Comparison of ENCODE assay signal across 33 mouse cellular contexts in the genomic region with DNA sequence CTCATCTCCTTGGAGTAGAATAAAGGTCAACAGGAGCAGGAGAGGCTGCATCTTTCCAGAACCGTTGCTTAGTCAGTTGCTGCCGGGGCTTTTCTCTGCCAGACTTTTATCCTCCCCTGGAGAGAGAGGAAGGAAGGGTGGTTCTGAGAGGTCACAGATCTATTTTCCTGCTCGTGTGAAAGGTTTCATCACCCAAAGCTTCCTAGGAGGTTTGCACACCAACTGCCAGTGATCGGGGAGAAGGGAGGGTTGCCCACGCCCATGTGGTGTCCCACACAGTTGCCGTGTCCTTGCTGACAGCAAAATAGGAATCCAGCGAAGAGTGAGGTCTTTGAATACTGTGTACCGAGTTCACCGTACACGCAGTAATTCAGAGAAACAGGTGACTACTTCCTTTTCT. TPM values are rescaled to one million over a fixed set of nuclear protein-coding genes. Genes with fewer than 3 reads are reported as not detected.
DNase-seq lines count a peak whose midpoint lies in the region; ATAC-seq lines count a peak whose summit lies in the region.
"Had no signal": no experiment of that assay in that cellular context is flagged by ENCODE, and none has a peak within 500 bp of the region (broad histone marks: within the 10 kb centered on the region; RNA-seq: fewer than 3 reads in every experiment).

Gene Ctsg (minus strand): TSS at position 189 of the 400 bp plus-strand sequence.

- peak; percentile 33 for DNase-seq in heart, embryonic 10.5 days (ENCODE audit: low spot score)
- DNase-seq in heart, postnatal 14 days: no peak
- DNase-seq in 416B (ENCODE audit: low read depth): peak; percentile 96
- no peak for DNase-seq in right cerebral cortex, adult 2 months (ENCODE audit: low spot score in 2 of 2)
- no peak for DNase-seq in lung, adult 18-20 months
- DNase-seq: adrenal gland, postnatal 14 days; cerebellum, adult 11-12 months; cerebellum, adult 9-11 months; gastrocnemius, postnatal 25 days; heart, adult 2 months; kidney, adult 2 months; kidney, postnatal 36 days; left cerebral cortex, postnatal 4 days; midbrain, embryonic 14.5 days; right cerebral cortex, postnatal 4 days; thymus, adult 2 months; thymus, postnatal 36 days had no signal

- H3K4me3 ChIP-seq in heart, embryonic 10.5 days: no peak within 1 kb of the TSS
- H3K4me3 ChIP-seq: embryonic facial prominence, embryonic 15.5 days; heart, adult 2 months; hindbrain, embryonic 12.5 days; intestine, embryonic 15.5 days; lung, embryonic 15.5 days had no signal

- intact Hi-C loops in heart, postnatal 14 days (cut with DNase I): no loop called here

- H3K27me3 ChIP-seq in heart, embryonic 10.5 days (ENCODE audit: insufficient read depth, poor library complexity, severe bottlenecking): no peaks in the 10 kb centered on the region; the same call in 1 of the 2 replicates
- H3K27me3 ChIP-seq: embryonic facial prominence, embryonic 15.5 days; intestine, embryonic 15.5 days; lung, embryonic 15.5 days; Patski had no signal

- H3K9me3 ChIP-seq in heart, embryonic 10.5 days: no peaks in the 10 kb centered on the region
- H3K9me3 ChIP-seq: embryonic facial prominence, embryonic 15.5 days; hindbrain, embryonic 12.5 days; intestine, embryonic 15.5 days; lung, embryonic 15.5 days had no signal

- H3K36me3 ChIP-seq in heart, embryonic 10.5 days: no peaks in the 10 kb centered on the region
- H3K36me3 ChIP-seq: embryonic facial prominence, embryonic 15.5 days; hindbrain, embryonic 12.5 days; intestine, embryonic 15.5 days; lung, embryonic 15.5 days had no signal

- ATAC-seq in erythroid progenitor cell, adult 5-6 weeks (replicated peaks; ENCODE audit: low FRiP score, poor library complexity, severe bottlenecking): no peak
- peak; percentile 30 for ATAC-seq in megakaryocyte, adult 5-6 weeks (ENCODE audit: poor library complexity, severe bottlenecking)
- ATAC-seq: forebrain, embryonic 14.5 days; hindbrain, postnatal 0 days; intestine, embryonic 15.5 days; Patski had no signal

- no peak within 1 kb of the TSS for H3K27ac ChIP-seq in heart, embryonic 10.5 days
- H3K27ac ChIP-seq: embryonic facial prominence, embryonic 15.5 days; heart, adult 2 months; hindbrain, embryonic 12.5 days; hindbrain, postnatal 0 days; intestine, embryonic 15.5 days; lung, embryonic 15.5 days had no signal

- 65% methylated on average over 10 of the region's 10 CpGs for WGBS in heart, embryonic 10.5 days

- peaks cover 6% of the 10 kb centered on the region; the same call in 1 of the 2 replicates for H3K4me1 ChIP-seq in heart, embryonic 10.5 days
- H3K4me1 ChIP-seq: embryonic facial prominence, embryonic 15.5 days; hindbrain, embryonic 12.5 days; intestine, embryonic 15.5 days; lung, embryonic 15.5 days had no signal

RNA-seq across cellular contexts. Expression of gene Ctsg, which starts in this region (rescaled TPM):
- 0.30 and 0.33 TPM in 2 replicates for polyA plus RNA-seq in heart, embryonic 10.5 days (2016; fragmentation: Nextera tagmentation; extraction: Ambion mirVana)
- total RNA-seq in heart, postnatal 14 days (2021): not detected
- total RNA-seq in erythroid progenitor cell, adult 5-6 weeks (2015; ENCODE audit: low replicate concordance): 241 and 321 TPM in 2 replicates
- 119 and 142 TPM in 2 replicates for total RNA-seq in erythroid progenitor cell, adult 5-6 weeks (2017; ENCODE audit: low replicate concordance)
- total RNA-seq in megakaryocyte, adult 5-6 weeks (2015): 302 and 309 TPM in 2 replicates
- total RNA-seq in megakaryocyte, adult 5-6 weeks (2017): 280 and 285 TPM in 2 replicates
- total RNA-seq: adrenal gland, postnatal 14 days; gastrocnemius, postnatal 25 days; heart, adult 2 months; heart, postnatal 25 days; hindbrain, postnatal 0 days; layer of hippocampus, adult 8-10 months; layer of hippocampus, postnatal 25 days; MEL; monocyte, adult 5-6 weeks had no signal
- polyA plus RNA-seq: forebrain, embryonic 14.5 days; heart, adult 2 months; hindbrain, embryonic 12.5 days; hindbrain, postnatal 0 days; intestine, embryonic 15.5 days; kidney, adult 2 months; kidney, embryonic 16.5 days; lung, embryonic 15.5 days; midbrain, embryonic 14.5 days; neural tube, embryonic 14.5 days; Patski had no signal

Comparison
In these comparisons a context has a peak if more than half of its experiments do, and no peak if none do; other contexts are left out.
1. RNA of gene Ctsg (total RNA-seq): 280 to 309 TPM in megakaryocyte, adult 5-6 weeks and 119 to 321 TPM in erythroid progenitor cell, adult 5-6 weeks; not detected in heart, postnatal 14 days; every median in the first group is over 100 times any median in the second.
2. Peak in DNase-seq in heart, embryonic 10.5 days; RNA of the gene not detected or under 1 TPM.